Mouse (Mus musculus): ENCODE measurements around the gene Nfyc. TPM values are rescaled to one million over a fixed set of nuclear protein-coding genes. Genes with fewer than 3 reads are reported as not detected.

Nfyc gene
- polyA plus RNA-seq, 1 experiment: 105 TPM

- H3K4me3 ChIP-seq (ENCODE audit: extremely low read depth, insufficient read depth, insufficient read length): no peak overlapping the region
- TF ChIP-seq POLR2A (IDR thresholded peaks at IDR 0.05; ENCODE audit: low read depth, low read length) (no peak), CTCF (IDR thresholded peaks at IDR 0.05; ENCODE audit: extremely low read depth, insufficient read depth, insufficient read length, insufficient replicate concordance) (no peak)
- no peak for DNase-seq (ENCODE audit: low read depth in 1 of 2, low spot score in 2 of 2)
- 90% methylated on average over 6 of the region's 6 CpGs for WGBS
- no peak overlapping the region for H3K27ac ChIP-seq (ENCODE audit: insufficient read depth, low read length)
- H3K4me1 ChIP-seq (ENCODE audit: control insufficient read depth, insufficient read depth, insufficient read length): no peaks in the 10 kb centered on the region
- no peaks in the 10 kb centered on the region for H3K27me3 ChIP-seq (ENCODE audit: control insufficient read depth, insufficient read depth, low read length)
- no peaks in the 10 kb centered on the region for H3K36me3 ChIP-seq (ENCODE audit: control insufficient read depth, insufficient read depth, low read length)
Observed at GRCm38 (mm10) chr4:120713021-120713420, 118.4 kb downstream of the Nfyc start.

GRCm38 (mm10) chr4:120712236-120712635 is 119.1 kb downstream of the Nfyc start:
- whole genome bisulfite sequencing: 87% methylated on average over 12 of the region's 12 CpGs
- H3K27ac ChIP-seq (ENCODE audit: insufficient read depth, low read length): no peak overlapping the region
- no peak overlapping the region for H3K4me3 ChIP-seq (ENCODE audit: extremely low read depth, insufficient read depth, insufficient read length)
- no peaks in the 10 kb centered on the region for H3K4me1 ChIP-seq (ENCODE audit: control insufficient read depth, insufficient read depth, insufficient read length)
- no peaks in the 10 kb centered on the region for H3K36me3 ChIP-seq (ENCODE audit: control insufficient read depth, insufficient read depth, low read length)
- no peak for TF ChIP-seq POLR2A (IDR thresholded peaks at IDR 0.05; ENCODE audit: low read depth, low read length)
- TF ChIP-seq CTCF (IDR thresholded peaks at IDR 0.05; ENCODE audit: extremely low read depth, insufficient read depth, insufficient read length, insufficient replicate concordance): no peak
- H3K27me3 ChIP-seq (ENCODE audit: control insufficient read depth, insufficient read depth, low read length): no peaks in the 10 kb centered on the region
- no peak for DNase-seq (ENCODE audit: low read depth in 1 of 2, low spot score in 2 of 2)

Other genes starting within 250 kb of the Nfyc start
- not detected in 2 replicates for gene Gm8439, start 242.8 kb downstream of the Nfyc start, polyA plus RNA-seq (2012; rRNA removed)
- 10.9 and 21.7 TPM in 2 replicates for gene Cited4, start 165.0 kb downstream of the Nfyc start, polyA plus RNA-seq (2012; rRNA removed)
- 0.65 and 0.98 TPM in 2 replicates for gene Kcnq4, start 83.0 kb downstream of the Nfyc start, polyA plus RNA-seq (2012; rRNA removed)
- 6.2 and 8.7 TPM in 2 replicates for gene Rims3, start 23.2 kb upstream of the Nfyc start, polyA plus RNA-seq (2012; rRNA removed)
- gene Exo5, start 93.4 kb upstream of the Nfyc start, polyA plus RNA-seq (2012; rRNA removed): 4.1 and 4.5 TPM in 2 replicates
- gene Zfp69, start 120.1 kb upstream of the Nfyc start, polyA plus RNA-seq (2012; rRNA removed): 2.3 and 3.3 TPM in 2 replicates
- 63.7 and 71.5 TPM in 2 replicates for gene Smap2, start 185.7 kb upstream of the Nfyc start, polyA plus RNA-seq (2012; rRNA removed)
- 0.02 and 0.06 TPM in 2 replicates for gene Col9a2, start 207.8 kb upstream of the Nfyc start, polyA plus RNA-seq (2012; rRNA removed)